Mouse (Mus musculus) thymus, adult 2 months (tissue): ENCODE results near the gene Slc2a9. TPM values are rescaled to one million over a fixed set of nuclear protein-coding genes. Genes with fewer than 3 reads are reported as not detected.

Experiments used
- DNase-seq: peaks from one replicate; pipeline ENCODE4 v3.0.0; 2021
- H3K27ac ChIP-seq: fragments of 200-500 bp; 2 replicates; pipeline ENCODE4 v1.5.1; 2012; ENCODE audit warnings: low read length, control low read depth; ENCODE audit not compliant: control insufficient read depth, insufficient read depth
- H3K27me3 ChIP-seq: fragments of 200-500 bp; 2 replicates; pipeline ENCODE4 v1.6.1; 2012; ENCODE audit warnings: mild to moderate bottlenecking, low read length, moderate library complexity, mixed read lengths; ENCODE audit not compliant: control insufficient read depth, insufficient read depth
- H3K36me3 ChIP-seq: fragments of 200-500 bp; 2 replicates; pipeline ENCODE4 v1.6.1; 2012; ENCODE audit warnings: mild to moderate bottlenecking, low read length, moderate library complexity; ENCODE audit not compliant: control insufficient read depth, insufficient read depth
- H3K4me1 ChIP-seq: fragments of 200-500 bp; replicated peaks from 2 replicates; pipeline ENCODE4 v1.6.1; 2012; ENCODE audit warnings: low read length; ENCODE audit not compliant: control insufficient read depth, insufficient read depth
- H3K4me3 ChIP-seq: fragments of 200-500 bp; 2 replicates; pipeline ENCODE4 v1.5.1; 2012; ENCODE audit warnings: mild to moderate bottlenecking, low read length, control low read depth, moderate library complexity; ENCODE audit not compliant: control insufficient read depth, insufficient read depth
- CTCF ChIP-seq: fragments of 200-500 bp; IDR thresholded peaks from 2 replicates; pipeline ENCODE4 v1.5.1; 2012; ENCODE audit warnings: mild to moderate bottlenecking, control low read depth, low read length, moderate library complexity, borderline replicate concordance; ENCODE audit not compliant: control insufficient read depth, poor library complexity, insufficient read depth; ENCODE audit errors: extremely low read depth
- POLR2A ChIP-seq: fragments of 200-500 bp; IDR thresholded peaks from 2 replicates; pipeline ENCODE4 v1.6.1; 2012; ENCODE audit warnings: mild to moderate bottlenecking, low read length, control low read depth, moderate library complexity; ENCODE audit not compliant: control insufficient read depth, poor library complexity, insufficient read depth; ENCODE audit errors: extremely low read depth
- WGBS: fragments of 180-500 bp; shearing (Covaris S2); methylation state at CpG from one replicate; pipeline ENCODE4 v1.1.7; 2018; 5-methylcytosine and 5-hydroxymethylcytosine counted together
- polyA plus RNA-seq: library from polyadenylated mRNA; depleted of rRNA; stranded (reverse); fragments of >200 nt; gene quantifications from 2 replicates; pipeline ENCODE4 v1.2.3, GENCODE M21; 2012

Gene Slc2a9
- polyA plus RNA-seq, 1 experiment = 9.0 TPM

- H3K4me1 ChIP-seq = no peaks in the 10 kb centered on the region
- WGBS = 94% methylated on average over 6 of the region's 6 CpGs
- TF ChIP-seq POLR2A = no peak
- no peak for TF ChIP-seq CTCF
- H3K27me3 ChIP-seq = no peaks in the 10 kb centered on the region
- no peak overlapping the region for H3K4me3 ChIP-seq
- H3K27ac ChIP-seq = no peak overlapping the region
- DNase-seq = no peak
- no peaks in the 10 kb centered on the region for H3K36me3 ChIP-seq
Observed at GRCm38 (mm10) chr5:38418799-38419198, 84.1 kb downstream of the Slc2a9 start.

DNA sequence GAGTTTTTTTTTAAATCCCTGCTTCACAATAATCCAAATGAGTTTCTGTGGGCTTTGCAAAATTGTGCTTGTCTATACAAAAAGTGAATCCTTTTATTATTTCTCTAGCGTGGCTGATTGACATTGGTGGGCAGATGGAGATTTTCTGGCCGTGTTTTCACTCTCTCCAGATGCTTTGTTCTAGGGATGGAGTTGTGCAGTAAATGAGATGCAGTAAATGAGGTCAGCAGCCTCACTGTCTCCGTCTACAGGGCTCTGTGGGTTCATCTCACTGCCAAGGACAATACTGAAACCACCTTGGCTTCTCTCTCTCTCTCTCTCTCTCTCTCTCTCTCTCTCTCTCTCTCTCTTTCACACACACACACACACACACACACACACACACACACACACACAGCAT lies 99.3 kb downstream of the Slc2a9 start:
- Histone ChIP-seq H3K27ac (no peak overlapping the region), H3K27me3 (no peaks in the 10 kb centered on the region), H3K4me3 (no peak overlapping the region), H3K4me1 (0 out of 2 replicates have a peak, but pooled peaks cover 2% of the 10 kb centered on the region), H3K36me3 (no peaks in the 10 kb centered on the region)
- no peak for DNase-seq
- TF ChIP-seq CTCF = no peak
- no peak for TF ChIP-seq POLR2A
- 83% methylated on average over 3 of the region's 3 CpGs for WGBS

DNA sequence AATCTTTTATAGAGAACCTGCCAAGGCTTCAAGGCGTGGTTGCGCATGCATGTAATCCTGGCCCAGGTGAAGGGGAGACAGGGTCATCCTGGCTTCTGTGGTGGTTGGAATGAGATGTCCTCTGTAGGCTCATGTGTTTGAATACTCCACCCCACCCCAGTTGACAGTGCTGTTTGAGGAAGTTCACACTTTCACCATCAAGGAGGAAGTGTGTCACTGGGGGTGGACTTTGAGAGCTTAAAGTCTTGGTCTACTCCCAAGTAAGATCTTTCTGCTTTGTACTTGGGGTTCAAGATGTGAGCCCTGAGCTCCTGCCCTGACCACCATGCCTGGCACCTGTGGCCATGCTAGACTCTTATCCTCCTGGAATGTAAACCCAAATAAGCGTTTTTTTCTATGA lies 100.7 kb downstream of the Slc2a9 start:
- DNase-seq = no peak
- WGBS = 96% methylated on average over 3 of the region's 3 CpGs

DNA sequence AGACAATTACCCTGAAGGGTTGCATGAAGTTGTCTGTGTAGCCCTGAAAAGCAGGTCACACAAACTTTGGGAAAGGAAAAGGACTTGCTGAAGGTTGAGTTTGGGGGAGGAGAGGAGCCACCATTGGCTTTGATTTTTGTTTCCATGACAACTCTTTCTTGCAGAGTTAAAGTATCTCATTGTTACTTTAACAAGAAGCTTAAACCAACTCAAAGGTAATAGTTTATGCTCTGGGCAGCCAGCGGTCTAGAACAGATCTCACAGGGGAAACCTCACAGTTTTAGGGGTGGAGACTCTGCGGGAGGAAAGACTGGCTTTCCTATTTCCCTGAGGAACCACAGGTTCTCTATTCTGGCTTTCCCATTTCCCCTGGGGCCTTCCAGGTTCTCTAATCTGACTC lies 114.1 kb downstream of the Slc2a9 start:
- WGBS = 72% methylated on average over 2 of the region's 2 CpGs
- no peak for DNase-seq
- Histone ChIP-seq H3K36me3 (no peaks in the 10 kb centered on the region), H3K4me3 (no peak overlapping the region), H3K27me3 (no peaks in the 10 kb centered on the region), H3K27ac (no peak overlapping the region), H3K4me1 (peaks cover 3% of the 10 kb centered on the region)
- no peak for TF ChIP-seq CTCF
- no peak for TF ChIP-seq POLR2A

More for the DNA sequence above, 100.7 kb downstream of the Slc2a9 start:
- Histone ChIP-seq H3K4me3 (no peak overlapping the region), H3K4me1 (0 out of 2 replicates have a peak, but pooled peaks cover 2% of the 10 kb centered on the region), H3K36me3 (no peaks in the 10 kb centered on the region), H3K27me3 (no peaks in the 10 kb centered on the region), H3K27ac (no peak overlapping the region)
- TF ChIP-seq POLR2A = no peak
- TF ChIP-seq CTCF = no peak

DNA sequence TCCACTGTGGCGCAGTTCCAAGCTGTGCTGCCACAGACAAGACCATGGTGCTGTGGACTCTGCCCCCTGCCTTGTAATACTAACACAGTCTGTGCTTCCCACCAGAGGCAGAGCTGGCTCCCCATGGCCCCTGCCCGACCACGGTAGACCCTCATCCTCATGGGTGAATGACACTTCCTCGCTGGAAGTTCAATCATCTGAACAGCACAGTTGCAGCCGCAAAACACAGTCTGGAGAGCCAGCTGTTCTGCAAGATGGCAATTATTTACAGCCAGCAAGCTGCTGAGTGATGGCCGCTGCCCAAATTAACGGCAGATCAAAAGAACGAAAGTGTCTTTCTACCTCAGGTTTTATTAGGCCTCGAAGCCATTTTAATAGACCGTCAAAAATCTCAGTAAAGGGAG lies 114.5 kb downstream of the Slc2a9 start:
- no peaks in the 10 kb centered on the region for H3K36me3 ChIP-seq
- H3K27ac ChIP-seq = no peak overlapping the region
- H3K27me3 ChIP-seq = no peaks in the 10 kb centered on the region
- no peak for TF ChIP-seq POLR2A
- TF ChIP-seq CTCF = no peak
- 85% methylated on average over 10 of the region's 10 CpGs for WGBS
- no peak for DNase-seq
- H3K4me3 ChIP-seq = no peak overlapping the region
- H3K4me1 ChIP-seq = peaks cover 3% of the 10 kb centered on the region

DNA sequence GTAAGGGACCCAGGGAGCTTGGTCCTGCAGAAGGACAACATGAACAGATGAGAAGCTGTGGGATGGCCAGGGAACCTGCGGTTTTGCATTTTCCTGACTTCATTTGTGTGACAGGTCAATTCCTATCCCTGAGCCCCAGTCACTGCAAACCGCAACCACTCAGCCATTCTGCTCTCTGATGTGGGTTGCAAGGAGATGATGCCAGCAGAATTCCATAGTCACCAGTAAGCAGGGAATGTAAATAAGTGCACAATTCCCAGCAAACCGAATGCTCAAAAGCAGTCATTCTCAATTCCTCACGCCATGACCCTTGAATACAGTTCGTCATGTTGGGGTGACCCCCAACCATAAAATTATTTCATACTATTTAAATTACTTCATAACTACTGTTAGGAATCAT lies 123.0 kb downstream of the Slc2a9 start:
- Histone ChIP-seq H3K27ac (no peak overlapping the region), H3K4me1 (no peaks in the 10 kb centered on the region), H3K4me3 (no peak overlapping the region), H3K36me3 (no peaks in the 10 kb centered on the region), H3K27me3 (no peaks in the 10 kb centered on the region)
- TF ChIP-seq POLR2A = no peak
- no peak for TF ChIP-seq CTCF
- no peak for DNase-seq
- WGBS = 99% methylated on average over 5 of the region's 5 CpGs

- Histone ChIP-seq H3K36me3 (no peaks in the 10 kb centered on the region), H3K27ac (no peak overlapping the region), H3K27me3 (no peaks in the 10 kb centered on the region), H3K4me3 (no peak overlapping the region), H3K4me1 (no peaks in the 10 kb centered on the region)
- TF ChIP-seq CTCF = no peak
- no peak for TF ChIP-seq POLR2A
- WGBS = 74% methylated on average over 5 of the region's 5 CpGs
- DNase-seq = no peak
Observed at GRCm38 (mm10) chr5:38372369-38372768, 130.6 kb downstream of the Slc2a9 start.
